Mouse (Mus musculus): Measurements from ENCODE around the gene Ptgr1.

Gene Ptgr1

DNA sequence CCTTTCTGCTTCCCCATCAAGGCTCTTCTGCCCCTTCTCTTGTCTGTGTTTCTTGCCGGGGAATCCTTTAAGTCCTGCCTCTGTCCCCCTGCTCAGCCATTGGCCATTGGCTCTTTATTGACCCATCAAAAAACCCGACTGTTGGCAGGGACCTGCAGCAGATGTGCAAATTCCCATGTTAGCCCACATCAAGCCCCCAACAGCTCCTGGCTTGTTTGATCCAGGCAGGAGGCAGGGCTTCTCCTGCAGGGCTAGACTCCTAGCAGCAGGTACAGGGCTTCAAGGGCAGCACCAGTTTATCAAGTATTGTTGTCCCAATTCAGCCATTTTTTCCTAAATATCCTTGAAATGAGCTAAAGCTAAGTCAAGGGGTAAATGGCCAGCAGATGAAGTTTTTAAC, 60.8 kb downstream of the Ptgr1 start:
- no peak for DNase-seq (ENCODE audit: low spot score)

DNA sequence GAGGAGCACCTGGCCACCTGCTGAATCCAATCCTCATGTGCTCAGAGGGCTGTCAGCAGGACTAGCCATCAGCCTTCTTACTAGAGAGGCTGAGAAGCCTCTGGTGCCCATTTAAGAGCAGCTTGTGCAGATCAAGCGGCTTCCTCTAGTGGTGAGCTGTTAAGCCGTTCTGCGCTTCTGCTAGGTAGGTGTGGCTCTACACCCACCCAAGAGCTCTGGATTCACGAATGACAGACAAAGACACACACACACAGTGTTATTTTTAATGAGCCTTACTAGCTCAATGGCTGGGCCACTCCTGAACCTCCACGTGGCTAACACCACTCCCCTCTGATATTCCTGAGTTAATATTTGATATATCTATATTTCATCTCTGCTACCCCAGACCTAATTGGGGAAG, 61.3 kb downstream of the Ptgr1 start:
- no peak for DNase-seq (ENCODE audit: low spot score)

DNA sequence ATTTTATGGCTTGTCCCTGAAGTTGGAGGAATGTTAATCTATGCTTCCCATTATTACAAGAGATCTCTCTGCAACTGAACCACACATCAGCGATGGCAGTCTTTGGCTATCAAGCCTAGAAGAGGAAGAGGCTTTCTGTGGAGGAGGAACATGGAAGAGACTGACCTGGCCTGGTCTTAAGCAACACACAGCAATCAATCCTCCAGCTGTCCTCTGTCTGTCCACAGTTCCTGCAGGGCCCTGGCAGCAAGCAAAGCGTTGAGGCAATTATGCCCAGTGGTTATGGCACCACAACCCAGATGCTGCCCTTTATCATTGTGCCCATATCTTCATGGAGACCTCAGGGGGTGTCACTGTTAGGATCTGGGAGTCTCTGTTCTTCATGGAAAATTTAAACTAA, 63.0 kb downstream of the Ptgr1 start:
- DNase-seq (ENCODE audit: low spot score), result no peak
